Mouse (Mus musculus) c-Kit-positive CD71-negative TER-119-negative erythroid progenitor cells, embryonic 14.5 days (primary cell): ENCODE data around the gene Rapgef4.

Experiments used
- DNase-seq: peaks from one replicate; pipeline ENCODE4 v3.0.0-alpha.2; 2013; ENCODE audit warnings: low read depth

Rapgef4 gene

DNA sequence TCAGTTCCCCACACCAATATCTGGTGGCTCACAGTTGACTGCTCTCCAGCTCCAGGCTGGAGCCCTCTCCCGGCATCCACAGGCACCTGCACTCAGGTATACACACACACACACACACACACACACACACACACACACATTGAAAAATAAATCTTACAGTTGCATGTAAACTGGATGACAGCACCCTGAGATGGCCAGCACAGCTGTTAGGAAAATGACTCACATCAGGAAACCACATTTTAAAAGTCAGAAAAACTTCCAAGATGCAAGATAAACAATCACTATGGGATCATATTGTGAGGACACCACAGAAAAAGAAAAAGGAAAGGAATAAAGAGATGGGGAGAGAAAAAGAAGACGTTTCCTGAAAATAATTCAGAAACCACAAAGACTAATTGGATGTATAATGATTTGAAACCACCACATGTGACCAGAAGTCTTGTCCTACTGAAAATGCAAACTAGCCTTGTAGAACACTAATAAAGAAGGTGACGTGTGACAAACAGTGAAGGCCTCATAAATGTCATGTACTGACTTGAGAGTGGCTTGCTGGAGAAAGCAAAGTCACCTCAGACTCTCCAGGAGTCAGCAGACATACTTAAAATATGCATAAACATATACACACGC lies 297.3 kb downstream of the Rapgef4 start:
- DNase-seq = no peak

GRCm38 (mm10) chr2:72280524-72280923 lies 299.5 kb downstream of the Rapgef4 start:
- DNase-seq = no peak

DNA sequence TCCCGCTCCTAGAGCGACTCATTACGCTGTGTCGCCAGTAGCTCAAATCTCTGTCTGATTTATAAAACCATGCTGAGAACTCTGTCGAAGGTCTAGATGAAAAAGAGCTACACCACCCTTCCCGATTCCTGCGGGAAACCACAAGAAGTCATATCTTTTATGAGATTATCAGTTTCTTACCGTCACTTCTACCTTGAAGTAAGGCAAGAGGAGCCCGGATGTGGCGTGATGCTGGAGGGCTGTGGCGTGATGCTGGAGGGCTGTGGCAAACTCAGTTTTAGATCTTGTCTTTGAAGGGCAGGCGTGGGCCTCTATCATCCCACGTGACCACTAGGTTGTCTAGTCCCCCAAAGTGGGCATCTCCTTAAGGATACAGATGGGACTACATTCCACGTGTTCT lies 300.9 kb downstream of the Rapgef4 start:
- no peak for DNase-seq

GRCm38 (mm10) chr2:72282733-72283132 lies 301.7 kb downstream of the Rapgef4 start:
- DNase-seq = no peak

- DNase-seq = no peak
Measured at GRCm38 (mm10) chr2:72284689-72285088, 303.6 kb downstream of the Rapgef4 start.

DNA sequence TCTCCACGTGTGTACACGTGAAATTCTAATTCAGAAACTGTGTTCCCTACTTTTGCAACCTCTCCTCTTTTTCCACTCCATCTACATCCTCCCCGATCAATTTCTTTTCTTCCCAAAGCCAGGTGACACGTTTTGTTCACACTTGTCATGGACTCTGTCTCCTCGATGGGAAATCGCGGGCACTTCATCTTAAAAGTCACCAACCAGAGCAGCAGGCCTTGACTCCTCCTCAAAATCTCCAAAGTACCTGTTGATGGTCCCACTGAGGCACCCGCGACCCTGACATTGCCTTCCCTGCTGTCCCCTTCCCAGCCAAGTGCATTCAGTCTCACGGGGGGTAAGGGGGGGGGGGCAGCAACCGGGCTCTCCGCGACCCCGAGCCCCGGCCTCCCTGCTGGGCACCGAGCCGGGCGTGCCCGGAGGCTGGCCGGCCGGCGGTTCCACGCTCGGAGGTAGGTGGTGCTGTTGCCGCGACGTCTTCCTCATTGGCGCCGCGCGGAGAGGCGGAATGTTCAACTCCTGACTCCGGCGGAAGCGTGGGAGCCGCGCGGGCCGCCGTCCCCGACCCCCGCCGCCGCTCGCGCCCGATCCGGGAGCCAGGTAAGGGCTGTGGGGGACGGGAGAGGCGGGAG lies 304.3 kb downstream of the Rapgef4 start, which contains the start of gene Map3k20:
Map3k20 (plus strand) TSS at position 382 of the 632 bp plus-strand sequence.
- peak; percentile 50 for DNase-seq

DNA sequence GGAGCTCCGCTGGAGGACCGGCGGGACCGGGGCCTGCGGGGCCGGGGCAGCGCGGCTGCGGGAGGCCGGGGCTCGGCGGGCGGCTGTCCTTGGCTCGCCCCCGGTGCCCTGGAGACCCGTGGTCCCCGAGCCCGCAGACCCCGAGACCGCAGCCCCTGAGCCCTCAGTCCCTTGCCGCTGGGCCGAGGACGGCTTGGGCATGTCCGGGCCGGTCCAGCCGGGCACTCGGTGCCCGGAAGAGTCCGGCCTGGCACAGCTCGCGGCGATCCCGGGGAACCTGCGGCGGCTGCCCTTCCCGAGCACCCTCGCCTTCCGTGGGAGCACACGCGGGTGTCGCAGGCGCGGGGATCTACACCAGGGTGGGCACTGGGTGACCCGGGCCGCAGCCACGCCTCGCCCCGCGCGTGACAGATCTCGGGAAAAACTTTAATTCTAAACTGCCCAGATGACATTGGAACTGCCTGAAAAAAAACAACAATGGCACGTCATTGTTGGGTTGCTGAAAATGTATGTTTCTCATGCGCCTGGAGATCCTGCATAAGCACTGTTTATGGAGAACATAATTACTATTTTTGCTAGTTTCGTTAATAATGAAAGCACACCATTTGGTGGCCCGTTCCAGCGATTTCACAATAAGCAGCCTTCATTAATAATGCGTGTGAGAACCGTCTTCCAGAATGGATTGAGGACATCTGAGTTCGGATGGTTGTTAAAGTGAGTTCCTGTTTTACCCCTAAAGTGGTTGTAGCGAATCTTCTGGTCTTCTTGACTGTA lies 305.0 kb downstream of the Rapgef4 start:
- DNase-seq = no peak

DNA sequence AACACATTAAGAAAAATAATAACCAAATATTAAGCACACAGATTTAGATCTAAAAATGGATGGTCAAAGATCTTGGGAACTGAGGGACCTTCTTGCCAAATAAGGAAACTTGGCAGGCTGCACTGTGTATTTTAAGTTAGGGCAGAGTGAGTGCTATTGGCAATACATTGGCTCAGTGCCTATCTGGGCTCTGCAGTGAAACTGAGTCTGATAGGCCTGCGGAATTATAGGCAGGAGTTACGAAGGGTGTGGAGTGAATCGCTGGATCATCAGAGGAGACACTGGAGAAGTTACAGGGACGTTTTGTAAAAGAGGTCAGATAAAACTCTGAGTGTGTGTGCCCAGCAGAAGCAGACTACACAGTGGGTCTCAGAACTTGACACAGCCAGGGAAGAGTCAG lies 306.1 kb downstream of the Rapgef4 start:
- DNase-seq = no peak

DNA sequence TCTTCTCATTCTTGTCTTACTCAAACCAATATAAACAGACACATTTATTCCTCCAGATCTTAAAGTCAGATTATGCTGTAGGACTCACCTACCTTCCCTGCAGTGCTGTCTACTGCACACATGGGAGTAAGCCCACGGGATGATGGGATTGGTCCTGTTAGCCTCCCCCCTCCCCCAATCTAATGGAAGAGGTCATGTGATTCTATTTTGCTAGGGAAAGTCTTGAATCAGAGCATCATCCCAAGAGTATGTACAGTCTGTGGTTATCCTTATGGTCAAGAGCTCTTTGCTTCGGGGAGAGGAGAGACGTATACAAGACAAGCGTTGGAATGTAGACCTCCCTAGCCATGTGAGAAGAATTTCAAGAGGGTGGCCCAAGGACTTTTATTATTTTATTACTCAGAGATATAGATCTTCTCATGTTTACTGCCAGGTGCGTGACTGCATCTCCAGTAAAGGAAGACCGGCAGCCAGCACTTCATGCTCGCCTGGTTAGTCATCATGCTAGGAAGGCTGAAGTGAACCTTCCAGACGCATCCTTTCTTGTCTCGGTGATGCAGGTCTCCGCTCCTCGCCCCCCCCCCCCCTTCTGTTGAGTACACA lies 308.0 kb downstream of the Rapgef4 start:
- DNase-seq = no peak

DNA sequence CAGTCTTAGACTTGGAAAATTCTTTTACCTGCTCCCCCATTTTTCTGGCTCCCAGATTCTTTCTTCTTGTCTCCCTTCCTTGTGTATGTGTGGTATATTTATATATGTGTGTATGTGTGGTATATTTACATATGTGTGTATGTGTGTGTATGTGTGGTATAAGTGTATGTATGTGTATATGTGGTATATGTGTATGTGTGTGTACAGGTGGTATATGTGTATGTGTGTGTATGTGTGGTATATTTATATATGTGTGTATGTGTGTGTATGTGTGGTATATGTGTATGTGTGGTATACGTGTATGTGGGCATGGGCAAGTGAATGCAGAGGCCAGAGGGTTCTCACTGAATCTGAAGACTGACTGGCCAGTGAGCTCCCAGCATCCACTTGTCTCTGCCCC lies 310.1 kb downstream of the Rapgef4 start:
- DNase-seq = no peak

DNA sequence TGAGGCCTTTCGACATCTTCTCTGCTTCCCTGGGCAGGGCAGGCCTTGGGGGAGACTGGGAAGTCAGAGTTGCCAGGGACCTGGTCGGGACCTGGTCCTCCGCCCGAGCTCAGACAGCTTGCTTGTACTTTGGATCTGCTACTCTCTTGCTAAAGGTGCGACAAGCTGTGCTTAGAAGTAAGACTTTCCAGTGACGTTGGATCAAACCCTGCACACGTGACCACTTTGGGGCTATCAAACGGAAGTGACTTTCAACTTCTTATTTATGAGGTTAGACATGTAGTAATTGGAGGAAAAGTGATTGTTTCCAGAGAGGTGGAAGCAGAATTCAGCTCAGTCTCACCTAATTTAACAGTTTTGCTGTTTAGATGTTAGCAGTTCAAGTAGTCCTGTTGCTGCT lies 311.5 kb downstream of the Rapgef4 start:
- DNase-seq = no peak

DNA sequence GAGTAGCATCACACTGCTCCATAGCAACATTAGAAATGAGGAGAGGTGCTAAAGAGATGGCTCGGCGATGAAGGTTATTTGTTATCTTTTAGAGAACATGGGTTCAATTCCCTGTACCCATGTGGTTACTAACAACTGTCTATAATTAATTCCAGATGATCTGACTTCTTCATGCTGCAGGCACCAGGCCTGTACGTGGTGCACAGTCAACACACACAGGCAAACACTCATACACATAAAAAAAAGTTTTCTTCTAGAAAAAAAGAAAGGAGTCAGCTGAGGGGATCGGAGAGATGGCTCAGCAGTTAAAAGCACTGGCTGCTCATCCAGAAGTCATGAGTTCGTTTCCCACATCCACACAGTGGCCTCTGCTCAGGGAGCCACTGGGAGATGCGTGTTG lies 314.0 kb downstream of the Rapgef4 start:
- no peak for DNase-seq

- no peak for DNase-seq
Measured at GRCm38 (mm10) chr2:72296984-72297715, 316.1 kb downstream of the Rapgef4 start.

GRCm38 (mm10) chr2:72297716-72298082 lies 316.7 kb downstream of the Rapgef4 start:
- DNase-seq = no peak

GRCm38 (mm10) chr2:72298406-72298805 lies 317.4 kb downstream of the Rapgef4 start:
- DNase-seq = no peak

GRCm38 (mm10) chr2:72301194-72301916 lies 320.3 kb downstream of the Rapgef4 start:
- DNase-seq = no peak

GRCm38 (mm10) chr2:72305738-72306137 lies 324.7 kb downstream of the Rapgef4 start:
- DNase-seq = no peak
